Mouse (Mus musculus): ENCODE measurements around the gene Rab11b. TPM values are rescaled to one million over a fixed set of nuclear protein-coding genes. Genes with fewer than 3 reads are reported as not detected.

Gene Rab11b
- total and polyA plus RNA-seq, 3 experiments = 24.0 to 105 TPM; not detected in 1

- no peak for TF ChIP-seq USF2 (IDR thresholded peaks at IDR 0.05; ENCODE audit: borderline replicate concordance in 1 of 2, insufficient read depth in 1 of 2, low read depth in 1 of 2, low read length in 2 of 2)
Measured at GRCm38 (mm10) chr17:33784939-33785338, 24.6 kb upstream of the Rab11b start (continued).

GRCm38 (mm10) chr17:33783408-33783807, 23.1 kb upstream of the Rab11b start:
- H3K27me3 ChIP-seq (ENCODE audit: control insufficient read depth in 1 of 2, insufficient read depth in 2 of 2, low read length in 2 of 2) = no peaks in the 10 kb centered on the region; a peak in 1 of 4 replicates
- peaks cover 0 to 14% of the 10 kb centered on the region in 2 experiments; a peak in 2 of 4 replicates for H3K36me3 ChIP-seq (ENCODE audit: control insufficient read depth in 1 of 2, insufficient read depth in 2 of 2, low read length in 2 of 2)
- no peaks in the 10 kb centered on the region for H3K9me3 ChIP-seq (replicated peaks; ENCODE audit: insufficient read depth, low read length)
- no peak overlapping the region for H3K4me3 ChIP-seq (ENCODE audit: control insufficient read depth in 1 of 2, insufficient read depth in 1 of 2, low read depth in 2 of 2, low read length in 2 of 2)
- TF ChIP-seq USF1 (IDR thresholded peaks at IDR 0.05; ENCODE audit: low read depth, low read length) = no peak
- TF ChIP-seq MEF2A (IDR thresholded peaks at IDR 0.05; ENCODE audit: extremely low read depth, insufficient replicate concordance, low read depth, low read length, poor library complexity, severe bottlenecking) = no peak
- no peak for TF ChIP-seq ELF1 (IDR thresholded peaks at IDR 0.05; ENCODE audit: low read depth, low read length)
- no peak for TF ChIP-seq SIN3A (IDR thresholded peaks at IDR 0.05; ENCODE audit: low read length)
- H3K4me1 ChIP-seq (ENCODE audit: control insufficient read depth in 1 of 2, insufficient read depth in 2 of 2, low read length in 2 of 2) = peaks cover 0 to 30% of the 10 kb centered on the region in 2 experiments; a peak in 2 of 4 replicates
- no peaks in the 10 kb centered on the region; the same call in 1 of the 2 replicates for H3K79me2 ChIP-seq (ENCODE audit: control insufficient read depth, insufficient read depth, low read length, poor library complexity)
- no peak overlapping the region for H3K9ac ChIP-seq (ENCODE audit: control insufficient read depth, low read depth, low read length, poor library complexity, severe bottlenecking)
- H3K27ac ChIP-seq (ENCODE audit: control insufficient read depth, low read depth, low read length) = no peak overlapping the region
- DNase-seq (ENCODE audit: low read depth, low spot score) = no peak

GRCm38 (mm10) chr17:33782067-33782466, 21.7 kb upstream of the Rab11b start:
- H3K9ac ChIP-seq (ENCODE audit: control insufficient read depth, low read depth, low read length, poor library complexity, severe bottlenecking) = peak overlapping the region; percentile 86
- H3K27me3 ChIP-seq (ENCODE audit: control insufficient read depth in 1 of 2, insufficient read depth in 2 of 2, low read length in 2 of 2) = no peaks in the 10 kb centered on the region
- H3K79me2 ChIP-seq (ENCODE audit: control insufficient read depth, insufficient read depth, low read length, poor library complexity) = no peaks in the 10 kb centered on the region; the same call in 1 of the 2 replicates
- H3K4me1 ChIP-seq (ENCODE audit: control insufficient read depth in 1 of 2, insufficient read depth in 2 of 2, low read length in 2 of 2) = peaks cover 0 to 30% of the 10 kb centered on the region in 2 experiments; a peak in 2 of 4 replicates
- H3K36me3 ChIP-seq (ENCODE audit: control insufficient read depth in 1 of 2, insufficient read depth in 2 of 2, low read length in 2 of 2) = peaks cover 0 to 14% of the 10 kb centered on the region in 2 experiments; a peak in 2 of 4 replicates
- H3K4me3 ChIP-seq (ENCODE audit: control insufficient read depth in 1 of 2, insufficient read depth in 1 of 2, low read depth in 2 of 2, low read length in 2 of 2) = peak overlapping the region; percentile 74 to 82
- H3K9me3 ChIP-seq (replicated peaks; ENCODE audit: insufficient read depth, low read length) = no peaks in the 10 kb centered on the region
- no peak overlapping the region for H3K27ac ChIP-seq (ENCODE audit: control insufficient read depth, low read depth, low read length)
- DNase-seq (ENCODE audit: low read depth, low spot score) = no peak
- TF ChIP-seq CTCF (IDR thresholded peaks at IDR 0.05 in 2 of 3, conservative IDR thresholded peaks at IDR 0.05 in 1 of 3; ENCODE audit: control insufficient read depth in 1 of 3, insufficient read depth in 1 of 3, low read depth in 2 of 3, low read length in 3 of 3, poor library complexity in 1 of 3, severe bottlenecking in 1 of 3) (peak in 1 of 3 experiments; percentile 17; a peak in 1 of 6 replicates), MYB (IDR thresholded peaks at IDR 0.05; ENCODE audit: low read depth, low read length) (no peak)

DNA sequence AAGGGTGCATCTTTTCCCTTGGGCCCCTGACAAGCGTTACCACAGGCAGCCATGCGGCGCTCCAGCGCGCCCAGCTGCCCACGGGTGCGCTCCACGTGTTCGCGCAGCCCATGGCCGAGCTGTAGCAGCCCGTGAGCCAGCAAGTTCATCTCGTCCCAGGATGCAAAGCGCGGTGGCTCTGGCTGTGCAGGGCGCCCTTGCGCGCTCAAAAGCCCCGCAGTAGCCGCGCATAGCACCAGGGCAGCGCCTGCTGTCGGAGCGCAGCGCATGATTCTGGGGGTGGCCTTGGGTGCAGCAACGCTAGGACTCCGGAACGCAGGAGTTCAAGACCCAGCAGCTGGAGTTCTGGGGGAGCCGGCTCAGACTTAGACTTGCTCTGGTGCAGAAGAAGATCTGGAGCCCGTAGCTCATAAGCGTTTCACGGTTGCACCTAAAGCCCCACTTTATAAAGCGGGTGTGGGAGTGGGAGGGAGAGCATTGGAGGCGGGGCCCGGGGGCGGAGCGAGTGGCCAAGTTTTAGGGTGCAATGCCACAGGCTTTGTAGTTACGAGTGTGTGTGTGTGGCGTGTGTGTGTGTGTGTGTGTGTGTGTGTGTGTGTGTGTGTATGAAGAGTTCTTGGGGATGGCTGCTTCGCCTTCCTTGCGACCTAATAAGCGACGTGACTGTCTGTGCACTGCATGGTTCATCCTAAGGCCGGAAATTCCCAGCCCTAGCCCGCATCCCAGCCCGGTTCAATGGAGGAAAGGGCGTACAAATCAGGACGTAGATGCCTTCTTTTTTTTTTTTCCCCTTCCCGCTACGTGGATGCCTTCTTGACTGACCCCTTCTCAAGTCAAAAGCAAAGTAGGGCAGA, 21.0 kb upstream of the Rab11b start, which contains the start of gene Angptl4:
Angptl4 (minus strand) TSS at position 707 of the 854 bp plus-strand sequence.
- Histone ChIP-seq H3K9me3 (replicated peaks; ENCODE audit: insufficient read depth, low read length) (no peaks in the 10 kb centered on the region), H3K27ac (ENCODE audit: control insufficient read depth, low read depth, low read length) (peak within 1 kb of the TSS; percentile 82), H3K27me3 (ENCODE audit: control insufficient read depth in 1 of 2, insufficient read depth in 2 of 2, low read length in 2 of 2) (no peaks in the 10 kb centered on the region), H3K79me2 (ENCODE audit: control insufficient read depth, insufficient read depth, low read length, poor library complexity) (no peaks in the 10 kb centered on the region; the same call in 1 of the 2 replicates), H3K36me3 (ENCODE audit: control insufficient read depth in 1 of 2, insufficient read depth in 2 of 2, low read length in 2 of 2) (peaks cover 0 to 14% of the 10 kb centered on the region in 2 experiments; a peak in 2 of 4 replicates), H3K9ac (ENCODE audit: control insufficient read depth, low read depth, low read length, poor library complexity, severe bottlenecking) (peak within 1 kb of the TSS; percentile 86), H3K4me1 (ENCODE audit: control insufficient read depth in 1 of 2, insufficient read depth in 2 of 2, low read length in 2 of 2) (peaks cover 0 to 25% of the 10 kb centered on the region in 2 experiments; a peak in 2 of 4 replicates), H3K4me3 (ENCODE audit: control insufficient read depth in 1 of 2, insufficient read depth in 1 of 2, low read depth in 2 of 2, low read length in 2 of 2) (peak within 1 kb of the TSS; percentile 74 to 82)
- DNase-seq (ENCODE audit: low read depth, low spot score) = peak; percentile 87
- TF ChIP-seq MYB (IDR thresholded peaks at IDR 0.05; ENCODE audit: low read depth, low read length) = no peak
- no peak for TF ChIP-seq USF2 (IDR thresholded peaks at IDR 0.05; ENCODE audit: borderline replicate concordance in 1 of 2, insufficient read depth in 1 of 2, low read depth in 1 of 2, low read length in 2 of 2)
- TF ChIP-seq MAX (IDR thresholded peaks at IDR 0.05; ENCODE audit: low read length) = peak; percentile 96
- peak; percentile 58; the same call in 1 of the 2 replicates for TF ChIP-seq POLR2AphosphoS2 (IDR thresholded peaks at IDR 0.05; ENCODE audit: low read length)
- no peak for TF ChIP-seq MEF2A (IDR thresholded peaks at IDR 0.05; ENCODE audit: extremely low read depth, insufficient replicate concordance, low read depth, low read length, poor library complexity, severe bottlenecking)
- no peak for TF ChIP-seq JUND (IDR thresholded peaks at IDR 0.05; ENCODE audit: low read depth, low read length)
- TF ChIP-seq RAD21 (IDR thresholded peaks at IDR 0.05; ENCODE audit: low read depth, low read length) = no peak
- TF ChIP-seq CHD2 (IDR thresholded peaks at IDR 0.05; ENCODE audit: low read length) = no peak
- TF ChIP-seq MXI1 (IDR thresholded peaks at IDR 0.05; ENCODE audit: low read depth, low read length) = peak; percentile 97
- no peak for TF ChIP-seq USF1 (IDR thresholded peaks at IDR 0.05; ENCODE audit: low read depth, low read length)
- no peak for TF ChIP-seq GATA1 (IDR thresholded peaks at IDR 0.05; ENCODE audit: low read depth, low read length)
- peak; percentile 60 for TF ChIP-seq NELFE (IDR thresholded peaks at IDR 0.05; ENCODE audit: low read depth, low read length)
- peak; percentile 64 for TF ChIP-seq MAZ (IDR thresholded peaks at IDR 0.05; ENCODE audit: low read depth, low read length)
- no peak for TF ChIP-seq KAT2A (conservative IDR thresholded peaks at IDR 0.05; ENCODE audit: low read depth, low read length)
- TF ChIP-seq POLR2A (IDR thresholded peaks at IDR 0.05; ENCODE audit: control insufficient read depth in 1 of 2, insufficient read depth in 1 of 2, low read depth in 1 of 2, low read length in 2 of 2, poor library complexity in 1 of 2) = peak in 1 of 2 experiments; percentile 76
- peak; percentile 73 for TF ChIP-seq SIN3A (IDR thresholded peaks at IDR 0.05; ENCODE audit: low read length)
- TF ChIP-seq ELF1 (IDR thresholded peaks at IDR 0.05; ENCODE audit: low read depth, low read length) = no peak
- no peak for TF ChIP-seq TAL1 (IDR thresholded peaks at IDR 0.05; ENCODE audit: low read length)
- TF ChIP-seq ZKSCAN1 (IDR thresholded peaks at IDR 0.05; ENCODE audit: low read depth, low read length) = no peak
